Mouse (Mus musculus): ENCODE measurements around the gene Eif1ad. TPM values are rescaled to one million over a fixed set of nuclear protein-coding genes. Genes with fewer than 3 reads are reported as not detected.

Eif1ad gene
- total and polyA plus RNA-seq, 2 experiments from 2014 or later: 21.2 to 49.2 TPM

DNA sequence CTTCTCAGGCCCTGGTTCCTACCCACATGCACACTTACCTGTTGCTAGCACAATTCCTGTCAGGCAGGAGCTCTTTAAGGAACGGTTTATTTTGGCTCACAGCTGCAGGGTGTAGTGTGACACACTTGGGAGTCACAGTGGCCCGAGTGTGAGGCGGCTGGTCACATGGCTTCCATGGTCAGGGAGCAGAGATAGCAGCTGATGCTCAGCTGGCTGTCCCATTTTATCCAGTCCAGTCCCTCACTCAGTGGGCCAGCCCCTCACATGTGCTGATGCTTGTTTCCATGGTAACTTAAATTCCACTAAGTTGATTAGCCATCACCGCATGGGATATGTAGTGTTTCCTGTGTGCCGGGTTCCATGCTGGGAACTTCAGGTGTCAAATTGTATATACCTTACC, 45.4 kb downstream of the Eif1ad start:
- no peaks in the 10 kb centered on the region for H3K9me3 ChIP-seq (ENCODE audit: low read length)
- no peak for DNase-seq (ENCODE audit: low spot score)
- no peak for TF ChIP-seq CTCF (IDR thresholded peaks at IDR 0.05; ENCODE audit: low read depth)
- 0 out of 2 replicates have a peak, but pooled peaks cover 8% of the 10 kb centered on the region for H3K4me1 ChIP-seq (ENCODE audit: insufficient read depth, low read length)
- no peak overlapping the region for H3K4me3 ChIP-seq (ENCODE audit: low read length)
- no peak overlapping the region for H3K27ac ChIP-seq
- H3K36me3 ChIP-seq (ENCODE audit: insufficient read depth, low read length): no peaks in the 10 kb centered on the region
- no peaks in the 10 kb centered on the region for H3K27me3 ChIP-seq (ENCODE audit: insufficient read depth, low read length)
- 59% methylated on average over 5 of the region's 5 CpGs for WGBS
- H3K9ac ChIP-seq (replicated peaks; ENCODE audit: low read length): no peak overlapping the region
- no peak for ATAC-seq
- no peak overlapping the region for H3K4me2 ChIP-seq (ENCODE audit: low read depth, low read length)

DNA sequence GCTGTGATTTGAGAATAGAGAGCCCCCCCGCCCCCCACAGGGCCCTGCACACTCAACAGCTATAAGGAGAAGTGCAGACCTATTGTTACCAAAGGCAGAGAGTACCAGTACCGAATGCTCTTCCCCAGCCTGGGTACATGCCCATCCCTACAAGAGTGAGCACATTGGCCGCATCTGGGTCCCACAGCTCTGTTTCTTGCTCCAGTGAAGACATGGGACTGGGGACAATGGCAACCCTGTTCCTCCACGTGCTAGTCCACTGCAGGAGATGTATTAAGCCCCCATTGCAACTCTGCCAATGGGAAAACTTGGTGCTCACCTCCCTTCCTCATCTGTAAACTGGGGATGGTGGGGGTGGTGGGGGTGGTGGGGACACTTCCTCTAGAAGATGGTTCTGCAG, 47.3 kb downstream of the Eif1ad start:
- WGBS: 71% methylated on average over 4 of the region's 4 CpGs

DNA sequence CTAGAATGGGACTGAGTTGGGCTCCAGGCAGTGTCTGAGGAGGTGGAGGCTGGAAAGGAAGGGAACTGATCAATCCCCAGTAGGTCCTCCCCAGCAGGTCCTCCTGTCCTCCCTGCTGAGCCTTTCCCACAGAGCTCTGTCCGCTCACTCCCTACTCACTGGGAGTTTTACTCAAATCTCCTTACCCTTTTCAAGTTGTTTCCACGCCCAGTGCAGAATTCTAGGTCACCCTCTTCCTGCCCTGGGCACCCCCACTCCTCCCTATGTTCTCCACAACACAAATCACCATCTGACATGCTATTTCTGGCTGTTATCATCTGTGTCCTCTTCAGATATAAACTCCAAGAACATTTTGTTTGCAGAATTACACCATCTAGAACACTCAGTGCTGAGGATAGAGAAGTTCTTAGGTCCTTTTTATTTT, 48.0 kb downstream of the Eif1ad start:
- H3K27me3 ChIP-seq (ENCODE audit: insufficient read depth, low read length): no peaks in the 10 kb centered on the region
- no peak overlapping the region for H3K4me3 ChIP-seq (ENCODE audit: low read length)
- H3K27ac ChIP-seq: no peak overlapping the region
- 64% methylated on average over 2 of the region's 2 CpGs for WGBS
- H3K9me3 ChIP-seq (ENCODE audit: low read length): no peaks in the 10 kb centered on the region
- no peak for TF ChIP-seq CTCF (IDR thresholded peaks at IDR 0.05; ENCODE audit: low read depth)
- H3K9ac ChIP-seq (replicated peaks; ENCODE audit: low read length): no peak overlapping the region
- DNase-seq (ENCODE audit: low spot score) (no peak), ATAC-seq (no peak)
- no peak overlapping the region for H3K4me2 ChIP-seq (ENCODE audit: low read depth, low read length)
- no peaks in the 10 kb centered on the region for H3K4me1 ChIP-seq (ENCODE audit: insufficient read depth, low read length)
- H3K36me3 ChIP-seq (ENCODE audit: insufficient read depth, low read length): no peaks in the 10 kb centered on the region

More for the DNA sequence above, 47.3 kb downstream of the Eif1ad start:
- Histone ChIP-seq H3K27me3 (ENCODE audit: insufficient read depth, low read length) (no peaks in the 10 kb centered on the region), H3K36me3 (ENCODE audit: insufficient read depth, low read length) (no peaks in the 10 kb centered on the region), H3K4me3 (ENCODE audit: low read length) (no peak overlapping the region), H3K9ac (replicated peaks; ENCODE audit: low read length) (no peak overlapping the region), H3K27ac (no peak overlapping the region), H3K4me1 (ENCODE audit: insufficient read depth, low read length) (no peaks in the 10 kb centered on the region), H3K9me3 (ENCODE audit: low read length) (no peaks in the 10 kb centered on the region), H3K4me2 (ENCODE audit: low read depth, low read length) (no peak overlapping the region)
- DNase-seq (ENCODE audit: low spot score) (no peak), ATAC-seq (no peak)
- no peak for TF ChIP-seq CTCF (IDR thresholded peaks at IDR 0.05; ENCODE audit: low read depth)

DNA sequence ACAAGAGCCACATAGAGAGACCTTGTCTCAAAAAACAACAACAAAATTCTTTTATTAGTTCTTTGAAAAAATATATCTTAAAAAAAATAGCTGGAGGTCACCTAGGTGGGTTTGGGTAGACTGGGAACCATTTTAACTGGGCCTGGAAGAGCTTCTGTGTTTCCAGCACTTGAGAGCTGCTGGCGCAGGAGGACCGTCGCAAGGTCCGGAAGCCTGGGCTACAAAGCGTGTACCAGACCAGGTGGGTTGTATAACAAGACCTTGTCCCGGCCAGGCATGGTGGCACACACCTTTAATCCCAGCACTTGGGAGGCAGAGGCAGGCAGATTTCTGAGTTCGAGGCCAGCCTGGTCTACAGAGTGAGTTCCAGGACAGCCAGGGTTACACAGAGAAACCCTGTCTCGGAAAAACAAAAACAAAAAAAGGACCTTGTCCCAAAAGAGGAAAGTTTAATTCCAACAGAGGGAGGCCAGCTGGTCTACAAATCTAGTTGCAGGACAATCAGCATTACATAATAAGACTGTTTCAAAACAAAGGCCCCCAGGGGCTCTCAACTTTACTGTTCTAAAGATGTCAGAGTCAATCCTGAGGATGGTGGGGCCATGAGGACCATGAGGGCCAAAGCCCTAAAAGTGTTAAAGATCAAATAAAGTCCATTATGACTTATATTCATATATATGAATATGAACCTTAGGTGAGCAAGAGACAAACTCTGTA, 52.4 kb downstream of the Eif1ad start:
- Histone ChIP-seq H3K27me3 (ENCODE audit: insufficient read depth, low read length) (no peaks in the 10 kb centered on the region), H3K9me3 (ENCODE audit: low read length) (no peaks in the 10 kb centered on the region), H3K36me3 (ENCODE audit: insufficient read depth, low read length) (peaks cover 8% of the 10 kb centered on the region; the same call in 1 of the 2 replicates), H3K4me3 (ENCODE audit: low read length) (no peak overlapping the region), H3K27ac (no peak overlapping the region), H3K4me1 (ENCODE audit: insufficient read depth, low read length) (peaks cover 10% of the 10 kb centered on the region; the same call in 1 of the 2 replicates), H3K4me2 (ENCODE audit: low read depth, low read length) (no peak overlapping the region), H3K9ac (replicated peaks; ENCODE audit: low read length) (no peak overlapping the region)
- no peak for TF ChIP-seq CTCF (IDR thresholded peaks at IDR 0.05; ENCODE audit: low read depth)
- ATAC-seq (no peak), DNase-seq (ENCODE audit: low spot score) (no peak)
- WGBS: 94% methylated on average over 8 of the region's 8 CpGs

DNA sequence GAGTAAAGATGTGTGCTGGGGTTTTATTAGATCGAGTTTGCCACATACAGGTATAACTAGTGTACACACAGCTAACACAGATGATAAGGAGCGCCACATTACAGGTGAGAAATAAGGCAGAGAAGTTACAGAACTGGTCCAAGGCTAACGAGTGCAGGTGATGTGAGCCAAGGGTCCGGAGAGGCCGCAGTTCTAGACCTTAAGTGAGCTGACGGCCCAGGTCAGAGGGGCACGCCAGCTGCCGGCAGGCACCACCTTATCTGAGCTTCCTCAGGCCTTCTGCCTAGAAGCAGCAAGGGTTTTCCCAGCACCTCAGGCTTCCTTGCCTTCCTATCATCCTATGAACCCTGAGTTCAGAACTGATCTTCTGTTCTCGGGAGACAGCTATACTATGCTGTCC, 53.1 kb downstream of the Eif1ad start:
- peaks cover 10% of the 10 kb centered on the region; the same call in 1 of the 2 replicates for H3K4me1 ChIP-seq (ENCODE audit: insufficient read depth, low read length)
- no peaks in the 10 kb centered on the region for H3K9me3 ChIP-seq (ENCODE audit: low read length)
- no peak for TF ChIP-seq CTCF (IDR thresholded peaks at IDR 0.05; ENCODE audit: low read depth)
- no peak overlapping the region for H3K27ac ChIP-seq
- no peaks in the 10 kb centered on the region for H3K27me3 ChIP-seq (ENCODE audit: insufficient read depth, low read length)
- H3K36me3 ChIP-seq (ENCODE audit: insufficient read depth, low read length): peaks cover 8% of the 10 kb centered on the region; the same call in 1 of the 2 replicates
- no peak overlapping the region for H3K4me3 ChIP-seq (ENCODE audit: low read length)
- ATAC-seq (no peak), DNase-seq (ENCODE audit: low spot score) (no peak)
- H3K9ac ChIP-seq (replicated peaks; ENCODE audit: low read length): no peak overlapping the region
- H3K4me2 ChIP-seq (ENCODE audit: low read depth, low read length): no peak overlapping the region
- 95% methylated on average over 9 of the region's 9 CpGs for whole genome bisulfite sequencing

DNA sequence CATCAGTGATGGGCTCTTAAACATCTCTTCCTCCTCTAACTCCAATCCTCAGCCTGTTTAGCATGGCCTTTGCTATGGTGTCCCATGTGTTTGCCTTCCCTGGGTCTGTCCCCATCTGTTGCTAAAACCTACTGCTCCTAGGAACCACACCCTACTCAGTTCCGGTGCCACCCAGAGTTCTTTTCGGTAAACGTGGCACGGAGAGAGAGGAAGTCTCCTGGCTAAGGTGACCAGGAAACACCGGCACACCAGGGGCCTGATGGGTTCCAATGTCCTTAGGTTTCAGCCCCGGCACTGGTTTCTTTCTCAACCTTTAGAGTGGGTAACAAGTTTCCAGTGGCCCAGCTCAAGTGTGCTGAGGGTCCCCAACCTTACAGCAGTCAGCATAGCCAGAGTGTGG, 54.0 kb downstream of the Eif1ad start:
- TF ChIP-seq CTCF (IDR thresholded peaks at IDR 0.05; ENCODE audit: low read depth): no peak
- H3K4me2 ChIP-seq (ENCODE audit: low read depth, low read length): no peak overlapping the region
- WGBS: 93% methylated on average over 6 of the region's 6 CpGs
- peaks cover 8% of the 10 kb centered on the region; the same call in 1 of the 2 replicates for H3K36me3 ChIP-seq (ENCODE audit: insufficient read depth, low read length)
- no peak for ATAC-seq
- H3K9me3 ChIP-seq (ENCODE audit: low read length): no peaks in the 10 kb centered on the region
- H3K27ac ChIP-seq: no peak overlapping the region
- H3K9ac ChIP-seq (replicated peaks; ENCODE audit: low read length): no peak overlapping the region
- peaks cover 10% of the 10 kb centered on the region; the same call in 1 of the 2 replicates for H3K4me1 ChIP-seq (ENCODE audit: insufficient read depth, low read length)
- H3K4me3 ChIP-seq (ENCODE audit: low read length): no peak overlapping the region
- DNase-seq (ENCODE audit: low spot score): no peak
- H3K27me3 ChIP-seq (ENCODE audit: insufficient read depth, low read length): no peaks in the 10 kb centered on the region

Other genes with a start within 250 kb of the Eif1ad start
- 191 and 227 TPM in 2 replicates for gene Klc2, start 248.2 kb upstream of the Eif1ad start, total RNA-seq (2014; rRNA removed)
- gene Klc2, start 248.2 kb upstream of the Eif1ad start, polyA plus RNA-seq (2015; fragmentation: Nextera tagmentation; extraction: Ambion mirVana): 75.6 and 76.6 TPM in 2 replicates
- gene Pacs1, start 93.6 kb upstream of the Eif1ad start, total RNA-seq (2014; rRNA removed): 60.3 and 63.6 TPM in 2 replicates
- gene Pacs1, start 93.6 kb upstream of the Eif1ad start, polyA plus RNA-seq (2015; fragmentation: Nextera tagmentation; extraction: Ambion mirVana): 33.1 and 41.0 TPM in 2 replicates
- gene Sf3b2, start 71.3 kb upstream of the Eif1ad start, total RNA-seq (2014; rRNA removed): 266 and 341 TPM in 2 replicates
- gene Sf3b2, start 71.3 kb upstream of the Eif1ad start, polyA plus RNA-seq (2015; fragmentation: Nextera tagmentation; extraction: Ambion mirVana): 322 and 334 TPM in 2 replicates
- 25.0 and 27.3 TPM in 2 replicates for gene Gal3st3, start 68.4 kb upstream of the Eif1ad start, total RNA-seq (2014; rRNA removed)
- 26.9 and 31.9 TPM in 2 replicates for gene Gal3st3, start 68.4 kb upstream of the Eif1ad start, polyA plus RNA-seq (2015; fragmentation: Nextera tagmentation; extraction: Ambion mirVana)
- gene Catsper1, start 31.0 kb upstream of the Eif1ad start, total RNA-seq (2014; rRNA removed): not detected in 2 replicates
- gene Catsper1, start 31.0 kb upstream of the Eif1ad start, polyA plus RNA-seq (2015; fragmentation: Nextera tagmentation; extraction: Ambion mirVana): not detected in 2 replicates
- gene Cst6, start 17.2 kb upstream of the Eif1ad start, total RNA-seq (2014; rRNA removed): 0.50 and 9.8 TPM in 2 replicates
- gene Cst6, start 17.2 kb upstream of the Eif1ad start, polyA plus RNA-seq (2015; fragmentation: Nextera tagmentation; extraction: Ambion mirVana): 14.9 and 16.1 TPM in 2 replicates
- gene Banf1, start 427 bp downstream of the Eif1ad start, total RNA-seq (2014; rRNA removed): 78.3 and 95.8 TPM in 2 replicates
- 316 and 319 TPM in 2 replicates for gene Banf1, start 427 bp downstream of the Eif1ad start, polyA plus RNA-seq (2015; fragmentation: Nextera tagmentation; extraction: Ambion mirVana)
- 23.2 and 30.5 TPM in 2 replicates for gene Sart1, start 22.0 kb downstream of the Eif1ad start, total RNA-seq (2014; rRNA removed)
- gene Sart1, start 22.0 kb downstream of the Eif1ad start, polyA plus RNA-seq (2015; fragmentation: Nextera tagmentation; extraction: Ambion mirVana): 45.0 and 47.4 TPM in 2 replicates
- gene Tsga10ip, start 35.8 kb downstream of the Eif1ad start, total RNA-seq (2014; rRNA removed): not detected in 2 replicates
- not detected in 2 replicates for gene Tsga10ip, start 35.8 kb downstream of the Eif1ad start, polyA plus RNA-seq (2015; fragmentation: Nextera tagmentation; extraction: Ambion mirVana)
- gene Drap1, start 58.2 kb downstream of the Eif1ad start, total RNA-seq (2014; rRNA removed): 111 and 123 TPM in 2 replicates
- 331 and 338 TPM in 2 replicates for gene Drap1, start 58.2 kb downstream of the Eif1ad start, polyA plus RNA-seq (2015; fragmentation: Nextera tagmentation; extraction: Ambion mirVana)
- gene AI837181, start 58.4 kb downstream of the Eif1ad start, total RNA-seq (2014; rRNA removed): 85.1 and 100 TPM in 2 replicates
- 81.8 and 82.8 TPM in 2 replicates for gene AI837181, start 58.4 kb downstream of the Eif1ad start, polyA plus RNA-seq (2015; fragmentation: Nextera tagmentation; extraction: Ambion mirVana)
- not detected in 2 replicates for gene Fosl1, start 80.8 kb downstream of the Eif1ad start, total RNA-seq (2014; rRNA removed)
- gene Fosl1, start 80.8 kb downstream of the Eif1ad start, polyA plus RNA-seq (2015; fragmentation: Nextera tagmentation; extraction: Ambion mirVana): not detected in 2 replicates
- 17.4 and 18.5 TPM in 2 replicates for gene Ccdc85b, start 91.2 kb downstream of the Eif1ad start, total RNA-seq (2014; rRNA removed)
- gene Ccdc85b, start 91.2 kb downstream of the Eif1ad start, polyA plus RNA-seq (2015; fragmentation: Nextera tagmentation; extraction: Ambion mirVana): 16.0 and 16.1 TPM in 2 replicates
- 76.1 and 103 TPM in 2 replicates for gene Fibp, start 93.9 kb downstream of the Eif1ad start, total RNA-seq (2014; rRNA removed)
- gene Fibp, start 93.9 kb downstream of the Eif1ad start, polyA plus RNA-seq (2015; fragmentation: Nextera tagmentation; extraction: Ambion mirVana): 172 and 179 TPM in 2 replicates
- gene Ctsw, start 101.8 kb downstream of the Eif1ad start, total RNA-seq (2014; rRNA removed): 1.2 and 4.5 TPM in 2 replicates
- 1.6 and 2.0 TPM in 2 replicates for gene Ctsw, start 101.8 kb downstream of the Eif1ad start, polyA plus RNA-seq (2015; fragmentation: Nextera tagmentation; extraction: Ambion mirVana)
- 46.3 and 49.3 TPM in 2 replicates for gene Efemp2, start 107.2 kb downstream of the Eif1ad start, total RNA-seq (2014; rRNA removed)
- gene Efemp2, start 107.2 kb downstream of the Eif1ad start, polyA plus RNA-seq (2015; fragmentation: Nextera tagmentation; extraction: Ambion mirVana): 36.5 and 41.7 TPM in 2 replicates
- gene Mus81, start 121.7 kb downstream of the Eif1ad start, total RNA-seq (2014; rRNA removed): 56.8 and 58.8 TPM in 2 replicates
- 27.4 and 27.7 TPM in 2 replicates for gene Mus81, start 121.7 kb downstream of the Eif1ad start, polyA plus RNA-seq (2015; fragmentation: Nextera tagmentation; extraction: Ambion mirVana)
- gene Cfl1, start 123.7 kb downstream of the Eif1ad start, total RNA-seq (2014; rRNA removed): 1,468 and 1,477 TPM in 2 replicates
- gene Cfl1, start 123.7 kb downstream of the Eif1ad start, polyA plus RNA-seq (2015; fragmentation: Nextera tagmentation; extraction: Ambion mirVana): 3,076 and 3,214 TPM in 2 replicates
- gene 1700020D05Rik, start 137.0 kb downstream of the Eif1ad start, total RNA-seq (2014; rRNA removed): 3.8 and 4.8 TPM in 2 replicates
- not detected in 2 replicates for gene 1700020D05Rik, start 137.0 kb downstream of the Eif1ad start, polyA plus RNA-seq (2015; fragmentation: Nextera tagmentation; extraction: Ambion mirVana)
- 78.0 and 79.0 TPM in 2 replicates for gene Snx32, start 143.8 kb downstream of the Eif1ad start, total RNA-seq (2014; rRNA removed)
- gene Snx32, start 143.8 kb downstream of the Eif1ad start, polyA plus RNA-seq (2015; fragmentation: Nextera tagmentation; extraction: Ambion mirVana): 75.0 and 79.6 TPM in 2 replicates
- not detected in 2 replicates for gene Ovol1, start 193.9 kb downstream of the Eif1ad start, total RNA-seq (2014; rRNA removed)
- 0.25 TPM in 1 of 2 replicates, not detected in the other for gene Ovol1, start 193.9 kb downstream of the Eif1ad start, polyA plus RNA-seq (2015; fragmentation: Nextera tagmentation; extraction: Ambion mirVana)
- 15.0 and 19.3 TPM in 2 replicates for gene Ap5b1, start 201.3 kb downstream of the Eif1ad start, total RNA-seq (2014; rRNA removed)
- 2.3 and 2.6 TPM in 2 replicates for gene Ap5b1, start 201.3 kb downstream of the Eif1ad start, polyA plus RNA-seq (2015; fragmentation: Nextera tagmentation; extraction: Ambion mirVana)
- gene Rnaseh2c, start 235.1 kb downstream of the Eif1ad start, total RNA-seq (2014; rRNA removed): 33.6 and 40.4 TPM in 2 replicates
- 66.4 and 75.4 TPM in 2 replicates for gene Rnaseh2c, start 235.1 kb downstream of the Eif1ad start, polyA plus RNA-seq (2015; fragmentation: Nextera tagmentation; extraction: Ambion mirVana)
- 95.2 and 163 TPM in 2 replicates for gene Kat5, start 243.5 kb downstream of the Eif1ad start, total RNA-seq (2014; rRNA removed)
- gene Kat5, start 243.5 kb downstream of the Eif1ad start, polyA plus RNA-seq (2015; fragmentation: Nextera tagmentation; extraction: Ambion mirVana): 72.0 and 74.0 TPM in 2 replicates

Measured in hindbrain, postnatal 0 days (tissue).